Mouse (Mus musculus): ENCODE measurements around the gene Myl6b.
A peak's percentile ranks its signal among the peaks of the same experiment; 100 is the strongest.
"Not testable (repeated sequence)": the region's sequence is repeated elsewhere in the genome, so short reads cannot be mapped to it uniquely, and the experiment has no call there.

The Myl6b gene

GRCm38 (mm10) chr10:128493695-128494666, 4.5 kb downstream of the Myl6b start, which contains the start of gene Myl6:
Gene Myl6 (minus strand): TSS chr10:128494145.
- DNase-seq (ENCODE audit: low spot score in 2 of 2) = peak; percentile 93 to 98

- no peak for DNase-seq (ENCODE audit: low spot score in 2 of 2)
These were observed 5.2 kb downstream of the Myl6b start for GRCm38 (mm10) chr10:128493319-128493694.

GRCm38 (mm10) chr10:128492633-128493311, 5.7 kb downstream of the Myl6b start:
- DNase-seq (ENCODE audit: low spot score in 2 of 2) = peak; percentile 61 to 68

GRCm38 (mm10) chr10:128492051-128492450, 6.4 kb downstream of the Myl6b start:
- not testable (repeated sequence) for DNase-seq (ENCODE audit: low spot score in 2 of 2)

GRCm38 (mm10) chr10:128491495-128491894, 7.0 kb downstream of the Myl6b start:
- no peak for DNase-seq (ENCODE audit: low spot score in 2 of 2)

- DNase-seq (ENCODE audit: low spot score in 2 of 2) = no peak
These were observed 7.6 kb downstream of the Myl6b start for GRCm38 (mm10) chr10:128490912-128491311.

GRCm38 (mm10) chr10:128490232-128490631, 8.3 kb downstream of the Myl6b start:
- no peak for DNase-seq (ENCODE audit: low spot score in 2 of 2)

GRCm38 (mm10) chr10:128489785-128490184, 8.7 kb downstream of the Myl6b start:
- no peak for DNase-seq (ENCODE audit: low spot score in 2 of 2)

GRCm38 (mm10) chr10:128489380-128489779, 9.1 kb downstream of the Myl6b start:
- no peak for DNase-seq (ENCODE audit: low spot score in 2 of 2)

- DNase-seq (ENCODE audit: low spot score in 2 of 2) = no peak
These were observed 9.7 kb downstream of the Myl6b start for GRCm38 (mm10) chr10:128488776-128489175.

- DNase-seq (ENCODE audit: low spot score in 2 of 2) = no peak
These were observed 10.4 kb downstream of the Myl6b start for GRCm38 (mm10) chr10:128487861-128488712.

- no peak for DNase-seq (ENCODE audit: low spot score in 2 of 2)
These were observed 12.1 kb downstream of the Myl6b start for GRCm38 (mm10) chr10:128486370-128486769.

GRCm38 (mm10) chr10:128474366-128474765, 24.1 kb downstream of the Myl6b start:
- DNase-seq (ENCODE audit: low spot score in 2 of 2) = no peak

GRCm38 (mm10) chr10:128460270-128460630, 38.2 kb downstream of the Myl6b start:
- no peak for DNase-seq (ENCODE audit: low spot score in 2 of 2)

- peak in 1 of 2 experiments; percentile 40 for DNase-seq (ENCODE audit: low spot score in 2 of 2)
These were observed 38.8 kb downstream of the Myl6b start for GRCm38 (mm10) chr10:128459409-128460269.

GRCm38 (mm10) chr10:128458719-128459408, 39.6 kb downstream of the Myl6b start, which contains the start of gene Smarcc2:
Gene Smarcc2 (plus strand): TSS chr10:128459248.
- DNase-seq (ENCODE audit: low spot score in 2 of 2) = peak; percentile 55 to 64

- DNase-seq (ENCODE audit: low spot score in 2 of 2) = peak; percentile 70 to 94
These were observed 40.2 kb downstream of the Myl6b start for GRCm38 (mm10) chr10:128458348-128458718.

GRCm38 (mm10) chr10:128457676-128458075, 40.8 kb downstream of the Myl6b start:
- no peak for DNase-seq (ENCODE audit: low spot score in 2 of 2)

- peak in 1 of 2 experiments; percentile 69 for DNase-seq (ENCODE audit: low spot score in 2 of 2)
These were observed 43.2 kb downstream of the Myl6b start for GRCm38 (mm10) chr10:128455280-128455679.

- DNase-seq (ENCODE audit: low spot score in 2 of 2) = no peak
These were observed 44.0 kb downstream of the Myl6b start for GRCm38 (mm10) chr10:128454471-128454870.

Data from left cerebral cortex, adult 9 months (tissue).